Mouse (Mus musculus): Measurements from ENCODE around the gene Kcnab1.

DNA sequence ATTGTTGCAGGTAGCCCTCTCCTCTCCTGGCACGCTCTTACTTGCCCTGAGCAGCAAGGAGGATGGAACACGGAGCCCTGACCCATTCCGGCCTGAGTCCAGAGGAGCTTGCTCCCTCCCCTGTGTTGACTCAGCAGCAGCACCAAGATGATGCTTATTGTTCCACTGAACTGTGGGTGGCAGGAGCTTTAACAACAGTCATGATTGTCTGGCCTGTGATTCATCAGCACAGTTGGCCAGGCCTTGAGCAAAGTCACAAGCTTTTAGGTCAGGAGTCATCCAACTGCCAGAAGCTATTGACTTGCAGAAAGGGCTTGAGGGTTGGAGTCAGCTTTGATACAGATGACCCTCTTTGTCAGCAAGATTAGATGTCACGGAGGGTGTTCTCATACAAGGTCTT is 187.8 kb downstream of the Kcnab1 start:
- TF ChIP-seq CTCF (IDR thresholded peaks at IDR 0.05; ENCODE audit: low read depth) = no peak
- TF ChIP-seq EP300 (optimal IDR thresholded peaks at IDR 0.05) = no peak

Measured in stomach, postnatal 0 days (tissue).